Mouse (Mus musculus) left cerebral cortex, postnatal 36 days (tissue): ENCODE data around the gene Mtif3. TPM values are rescaled to one million over a fixed set of nuclear protein-coding genes. Genes with fewer than 3 reads are reported as not detected.
"Not testable (repeated sequence)": the region's sequence is repeated elsewhere in the genome, so short reads cannot be mapped to it uniquely, and the experiment has no call there.

ENCODE experiments used
- DNase-seq, 2 experiments: peaks; one replicate each; pipeline ENCODE4 v3.0.0; 2021 to 2022; ENCODE audit warnings: low spot score in 2 of 2, mixed read lengths in 1 of 2
- intact Hi-C: fragments of 180-260 bp; cut with DNase I; formaldehyde crosslinking; loops from one replicate; pipeline ENCODE4 v1.15.1; 2025
- total RNA-seq, 2 experiments: library from RNA; stranded (reverse); gene quantifications; 2 replicates each; pipeline ENCODE4 v1.2.3; 2021

The Mtif3 gene
- total RNA-seq, 2 experiments from 2014 or later: 18.5 to 19.9 TPM

DNA sequence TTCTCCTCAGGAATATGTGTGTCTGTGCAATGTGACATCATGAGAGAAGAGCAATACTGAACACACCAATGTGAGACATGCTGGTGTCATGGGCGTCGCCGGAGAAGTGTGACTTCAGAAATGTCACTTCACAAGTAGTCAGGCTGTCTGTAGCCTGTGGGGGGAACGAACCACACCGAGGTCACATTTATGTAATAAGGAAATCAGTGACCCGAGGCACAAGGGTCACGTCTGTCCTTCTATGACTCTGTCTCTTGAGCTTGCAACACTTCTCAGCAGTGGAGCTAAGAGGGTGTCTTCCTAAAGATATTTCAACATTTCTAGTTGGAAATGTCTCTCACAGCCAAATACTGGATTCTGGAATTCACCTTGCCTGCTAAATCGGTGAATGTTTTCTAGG, 42.4 kb downstream of the Mtif3 start:
- intact Hi-C loops: no loop called here
- DNase-seq: no peak

DNA sequence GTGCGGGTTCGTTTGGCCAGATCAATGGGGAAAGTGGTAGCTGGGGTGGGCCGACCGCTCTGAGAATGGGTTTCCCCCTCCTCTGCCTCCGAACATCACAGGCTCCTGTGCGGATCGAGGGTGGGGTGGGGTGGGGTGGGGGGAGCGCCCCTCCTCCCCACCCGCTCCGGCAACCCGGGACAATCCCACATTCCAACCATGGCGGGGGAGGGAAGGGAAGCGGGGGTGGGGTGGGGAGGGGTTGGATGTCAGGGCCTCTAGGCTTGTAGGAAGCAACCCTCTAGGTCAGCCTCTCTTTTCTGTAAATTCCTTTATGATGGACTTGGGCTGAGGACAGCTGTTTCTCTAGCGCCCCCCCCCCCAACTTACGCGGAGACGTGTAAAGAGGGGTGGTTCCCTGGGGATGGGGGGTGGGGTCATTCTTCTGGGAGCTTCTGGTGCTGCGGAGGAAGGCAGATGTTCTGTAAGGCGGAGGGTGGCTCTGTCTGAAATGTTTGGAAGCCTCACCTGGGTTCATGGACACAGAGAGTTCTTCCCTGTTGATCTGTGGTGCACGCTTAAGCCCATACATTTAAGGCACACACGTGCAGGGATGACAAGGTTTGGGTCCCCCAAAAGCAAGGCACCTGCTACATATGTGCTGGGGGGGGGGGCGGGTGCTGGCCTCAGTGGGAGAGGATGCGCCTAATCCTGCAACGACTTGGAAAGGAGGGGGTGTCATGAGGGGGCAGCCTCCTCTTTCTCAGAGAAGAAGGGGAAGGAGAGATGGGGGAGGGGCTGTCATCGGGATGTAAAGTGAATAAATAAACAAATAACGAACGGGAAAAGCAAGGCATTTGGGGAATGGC, 43.1 kb downstream of the Mtif3 start:
- intact Hi-C loops: no loop called here
- DNase-seq: no peak

DNA sequence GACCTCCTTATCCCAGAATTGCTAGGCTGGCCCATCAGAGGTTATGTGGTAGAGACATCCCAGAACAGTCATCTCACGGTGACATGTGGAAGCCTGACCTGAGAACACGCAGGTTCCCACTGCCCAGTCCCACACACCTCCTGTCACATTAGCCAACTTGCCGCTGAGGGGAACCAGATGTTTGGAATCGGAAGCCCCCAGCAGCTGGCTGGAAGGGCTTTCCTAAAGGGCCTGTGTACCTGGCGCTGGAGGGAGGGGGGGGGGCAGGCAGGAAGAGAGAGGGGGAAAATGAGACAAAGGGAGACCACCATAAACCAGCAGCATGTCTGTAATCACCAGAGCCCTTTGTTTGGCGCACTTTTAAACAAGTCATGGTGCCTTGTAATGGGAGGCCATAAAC, 43.7 kb downstream of the Mtif3 start:
- intact Hi-C loops: no loop called here
- DNase-seq: no peak

DNA sequence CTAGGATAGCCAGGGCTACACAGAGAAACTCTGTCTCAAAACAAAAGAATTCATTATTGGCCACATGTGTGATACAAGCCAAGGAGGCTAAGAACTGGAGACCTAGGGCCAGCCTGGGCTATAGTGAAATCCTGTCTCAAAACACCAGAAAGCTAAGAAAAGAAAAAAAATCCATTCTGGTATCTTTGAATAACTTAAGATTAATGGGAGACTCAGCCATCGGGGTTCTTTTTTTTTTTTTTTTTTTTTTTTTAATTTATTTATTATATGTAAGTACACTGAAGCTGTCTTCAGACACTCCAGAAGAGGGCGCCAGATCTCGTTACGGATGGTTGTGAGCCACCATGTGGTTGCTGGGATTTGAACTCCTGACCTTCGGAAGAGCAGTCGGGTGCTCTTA, 46.2 kb downstream of the Mtif3 start:
- intact Hi-C loops: not testable (repeated sequence)

DNA sequence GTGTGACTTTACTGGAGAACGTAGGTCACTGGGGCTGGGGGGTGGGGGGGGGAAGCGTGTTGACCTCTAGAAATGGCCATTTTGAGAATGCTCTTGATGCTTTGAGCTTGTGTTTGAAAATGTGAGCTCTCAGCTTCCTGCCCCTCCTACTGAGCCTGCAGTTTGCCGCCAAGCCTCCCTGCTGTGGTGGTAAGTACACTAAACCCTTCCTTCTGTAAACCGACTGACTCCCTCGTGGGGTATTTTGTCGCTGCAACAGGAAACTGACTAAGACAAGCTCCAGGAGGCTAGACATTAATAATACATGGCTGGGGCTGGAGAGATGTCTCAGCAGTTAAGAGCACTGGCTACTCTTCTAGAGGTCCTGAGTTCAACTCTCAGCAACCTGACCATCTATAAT, 46.8 kb downstream of the Mtif3 start:
- intact Hi-C loops: no loop called here
- DNase-seq: no peak

More for the DNA sequence above, 46.2 kb downstream of the Mtif3 start:
- DNase-seq: not testable (repeated sequence)

DNA sequence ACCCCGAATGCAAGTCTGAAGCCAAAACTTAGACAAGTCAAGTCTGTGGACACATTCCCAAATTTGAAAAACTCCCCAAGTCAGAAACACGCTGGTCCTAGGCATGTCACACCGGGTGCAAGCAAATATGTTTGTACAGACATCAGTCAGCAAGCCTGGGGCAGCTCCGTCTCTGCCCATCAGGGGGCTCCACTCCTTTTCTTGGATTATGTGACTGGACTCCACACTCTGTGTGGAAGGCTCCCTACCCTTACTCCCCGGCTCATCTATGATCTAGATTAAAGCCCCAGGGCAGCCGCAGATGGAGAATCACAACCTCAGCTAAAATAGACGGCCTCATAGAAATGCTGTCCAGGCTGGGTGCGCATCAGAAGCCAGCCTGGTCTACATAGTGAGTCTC, 47.3 kb downstream of the Mtif3 start:
- intact Hi-C loops: no loop called here

DNA sequence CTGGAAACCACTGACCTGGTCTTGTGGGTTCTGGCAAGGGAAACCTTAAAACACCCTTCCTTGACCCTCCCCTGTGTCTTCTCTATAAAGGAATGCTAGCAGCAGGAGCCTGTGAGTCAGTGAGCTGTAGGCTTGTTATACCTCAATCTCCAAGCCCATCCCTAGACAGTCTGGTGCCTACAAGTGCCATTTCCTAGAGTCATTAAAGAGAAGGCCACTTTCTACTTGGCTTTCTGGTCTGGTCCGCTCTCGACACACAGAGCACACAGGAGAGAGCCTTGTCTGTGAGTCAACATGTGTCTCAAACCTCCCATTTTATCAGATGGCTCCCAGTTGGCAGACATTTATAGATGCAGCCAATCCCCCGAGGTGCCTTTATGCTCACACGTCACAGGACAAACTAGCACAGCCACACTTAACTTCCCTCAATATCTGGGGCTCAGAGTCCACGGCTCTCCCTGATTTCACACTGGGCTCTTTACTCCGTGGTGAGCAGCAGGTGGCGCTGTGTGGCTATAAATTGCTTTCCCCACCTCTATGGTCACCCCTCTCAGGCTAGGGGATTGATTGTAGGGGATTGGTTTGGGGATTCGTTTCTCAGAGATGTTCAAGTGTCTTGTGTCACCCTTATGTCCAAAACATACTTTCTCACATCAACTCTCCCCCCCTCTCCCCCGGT, 49.4 kb downstream of the Mtif3 start:
- DNase-seq: peak; percentile 35 to 37
- intact Hi-C loops: loop anchor here (1.0 to 5.0 kb wide), 4 partner anchors 313 to 405 kb away; no protein-coding TSS in a partner anchor

More for the DNA sequence above, 47.3 kb downstream of the Mtif3 start:
- DNase-seq: no peak

GRCm38 (mm10) chr5:146913355-146913754, 50.2 kb downstream of the Mtif3 start:
- no peak for DNase-seq

GRCm38 (mm10) chr5:146912206-146912605, 51.4 kb downstream of the Mtif3 start:
- intact Hi-C loops: loop anchor here (5.0 kb wide), 1 partner anchor 315 kb away; no protein-coding TSS in a partner anchor

More at GRCm38 (mm10) chr5:146913355-146913754, 50.2 kb downstream of the Mtif3 start:
- intact Hi-C loops: loop anchor here (5.0 kb wide), 1 partner anchor 314 kb away; no protein-coding TSS in a partner anchor

GRCm38 (mm10) chr5:146908629-146909028, 55.0 kb downstream of the Mtif3 start:
- DNase-seq: no peak
- intact Hi-C loops: loop anchor here (10.0 kb wide), 1 partner anchor 234 kb away; no protein-coding TSS in a partner anchor

More at GRCm38 (mm10) chr5:146912206-146912605, 51.4 kb downstream of the Mtif3 start:
- DNase-seq: no peak

- DNase-seq: no peak
- intact Hi-C loops: loop anchor here (10.0 kb wide), 1 partner anchor 233 kb away; no protein-coding TSS in a partner anchor
Measured at GRCm38 (mm10) chr5:146907533-146907932, 56.1 kb downstream of the Mtif3 start.

- intact Hi-C loops: loop anchor here (1.0 to 10.0 kb wide), 3 partner anchors 199 to 415 kb away; no protein-coding TSS in a partner anchor
Measured at GRCm38 (mm10) chr5:146905486-146906172, 58.0 kb downstream of the Mtif3 start.

GRCm38 (mm10) chr5:146904404-146904803, 59.2 kb downstream of the Mtif3 start:
- DNase-seq: peak; percentile 42 to 78
- intact Hi-C loops: loop anchor here (2.0 to 10.0 kb wide), 2 partner anchors 230 to 416 kb away; no protein-coding TSS in a partner anchor

More at GRCm38 (mm10) chr5:146905486-146906172, 58.0 kb downstream of the Mtif3 start:
- peak; percentile 32 to 61 for DNase-seq

Other genes with a start within 250 kb of the Mtif3 start
- 10 to 100 TPM; 56.2 to 57.8 TPM for gene Usp12, start 168.8 kb downstream of the Mtif3 start, total RNA-seq
- gene Rpl21, start 130.9 kb downstream of the Mtif3 start, total RNA-seq: 100 to 1,000 TPM; 164 to 189 TPM
- gene Rasl11a, start 118.7 kb downstream of the Mtif3 start, total RNA-seq: 1 to 10 TPM; 6.7 to 9.1 TPM
- gene Gtf3a, start 15.1 kb downstream of the Mtif3 start, total RNA-seq: 10 to 100 TPM; 21.0 to 27.2 TPM
- gene Lnx2, start 112.8 kb upstream of the Mtif3 start, total RNA-seq: 1 to 10 TPM; 5.0 to 5.8 TPM
- gene Polr1d, start 113.2 kb upstream of the Mtif3 start, total RNA-seq: 10 to 100 TPM; 61.3 to 78.1 TPM
- gene Gsx1, start 224.9 kb upstream of the Mtif3 start, total RNA-seq: under 1 TPM; 0.17 to 0.52 TPM